Mouse (Mus musculus): Measurements from ENCODE around the gene Gm49395. TPM values are rescaled to one million over a fixed set of nuclear protein-coding genes. Genes with fewer than 3 reads are reported as not detected.

Gm49395 gene
- total RNA-seq, 2 experiments from 2014 or later, result 5.4 to 7.9 TPM

- no peak for DNase-seq
Measured at GRCm38 (mm10) chr13:115098227-115098626, 3.5 kb downstream of the Gm49395 start.

DNA sequence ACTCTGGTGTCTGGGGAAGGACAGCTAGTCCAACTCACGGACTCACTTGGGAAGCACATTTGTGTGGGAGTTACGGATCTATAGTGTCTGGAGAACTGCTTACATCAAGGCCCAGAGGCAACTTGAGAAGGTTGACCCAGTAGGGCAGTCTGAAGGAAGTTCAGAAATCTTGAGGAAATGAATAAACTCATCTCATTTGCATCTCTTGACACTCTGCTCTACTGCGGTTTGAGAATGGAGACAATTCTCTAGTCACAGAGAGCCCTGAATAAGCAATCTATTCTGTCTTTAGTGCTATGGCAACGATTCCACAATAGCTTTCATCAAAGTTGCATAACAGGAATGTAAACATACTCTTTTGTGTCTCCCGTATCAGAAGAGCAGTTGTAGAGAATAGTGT is 4.8 kb downstream of the Gm49395 start:
- DNase-seq, result no peak

GRCm38 (mm10) chr13:115096216-115096615 is 5.5 kb downstream of the Gm49395 start:
- no peak for DNase-seq

GRCm38 (mm10) chr13:115095392-115095791 is 6.3 kb downstream of the Gm49395 start:
- DNase-seq, result no peak

DNA sequence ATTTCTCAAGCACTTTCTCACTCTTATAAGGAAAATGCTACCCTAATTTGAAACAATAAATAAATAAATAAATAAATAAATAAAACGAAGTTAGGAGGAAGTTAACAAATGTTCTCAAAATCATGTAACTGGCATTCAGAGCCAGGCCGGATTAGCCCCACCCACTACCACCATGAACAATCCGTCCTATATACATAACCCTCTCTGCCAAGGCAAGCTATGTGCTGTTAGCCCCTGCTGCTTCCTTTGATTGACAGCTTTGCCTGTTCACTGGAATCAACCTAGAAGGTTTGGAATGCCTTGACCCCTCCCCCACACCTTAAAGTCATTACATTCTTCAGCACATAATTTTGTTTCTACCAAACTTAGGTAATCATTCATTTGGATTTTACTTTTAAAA is 10.2 kb downstream of the Gm49395 start:
- DNase-seq, result no peak

DNA sequence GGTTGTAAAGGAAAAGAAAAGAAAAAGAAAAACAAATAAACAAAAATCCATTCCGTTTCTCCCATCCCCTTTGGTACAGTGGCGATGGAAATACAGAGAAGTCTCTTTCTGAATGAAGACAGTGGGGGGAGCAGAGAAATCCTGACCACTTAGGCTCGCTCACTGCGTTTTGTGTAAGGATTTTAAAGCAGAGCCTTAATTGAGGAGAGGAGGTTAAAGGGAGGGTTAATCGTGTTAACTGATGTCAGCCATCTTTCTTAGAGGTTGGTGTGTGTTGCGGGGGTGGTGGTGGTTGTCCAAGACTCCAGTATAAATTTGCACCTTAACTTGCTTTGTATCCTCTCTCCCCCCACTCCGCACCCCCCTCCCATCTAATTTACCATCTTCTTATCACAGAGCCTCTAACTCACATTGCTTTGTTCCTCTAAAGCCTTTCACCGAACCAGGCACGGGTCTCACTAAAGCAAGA is 10.7 kb downstream of the Gm49395 start:
- DNase-seq, result no peak

DNA sequence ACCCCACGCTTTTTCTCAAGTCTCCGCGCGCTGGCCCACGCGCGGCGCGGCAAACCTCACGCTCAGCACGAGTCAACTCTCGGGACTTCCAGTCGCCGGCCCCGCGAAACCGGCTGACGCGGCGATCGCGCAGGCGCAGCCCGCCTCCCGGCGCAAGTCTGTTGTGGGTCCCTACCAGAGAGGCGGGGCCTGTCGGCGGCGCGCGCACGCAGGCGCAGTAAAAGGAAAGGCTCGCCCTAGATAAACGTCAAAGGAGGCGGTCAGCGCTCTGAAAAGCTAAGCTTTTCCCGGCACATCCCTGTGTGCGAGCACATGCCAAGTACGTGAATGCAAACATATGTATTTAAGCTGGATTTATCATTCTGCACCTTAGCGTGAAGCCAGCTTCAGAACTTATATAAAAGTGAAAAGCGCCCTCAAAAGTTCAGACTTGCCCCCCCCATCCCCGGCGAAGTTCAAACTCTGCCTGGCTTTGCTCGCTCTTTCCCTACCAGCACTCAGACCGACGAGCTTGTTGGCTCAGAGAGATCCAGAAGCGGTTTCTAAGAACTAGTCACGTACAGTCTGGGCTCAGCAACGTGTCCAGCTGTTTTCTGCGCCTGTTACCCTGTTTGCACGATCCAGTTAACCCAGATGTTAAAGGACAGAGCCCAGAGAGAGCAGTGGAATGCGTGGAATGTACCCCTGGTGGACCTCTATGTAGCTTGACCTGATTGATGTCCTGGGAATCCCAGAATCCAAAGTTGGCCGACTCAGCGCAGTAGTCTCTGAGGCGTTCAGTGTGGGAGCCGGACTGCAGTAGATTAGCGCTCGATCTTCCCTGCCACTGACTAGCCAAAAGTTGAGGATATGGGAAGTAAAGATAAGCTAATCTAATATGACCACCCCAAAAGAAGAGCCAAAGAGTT is 11.4 kb downstream of the Gm49395 start, which contains the start of gene Pelo:
Pelo (minus strand) TSS at position 118 of the 908 bp plus-strand sequence.
- peak; percentile 96 for DNase-seq

- peak; percentile 39 for DNase-seq
Measured at GRCm38 (mm10) chr13:115089395-115090025, 12.2 kb downstream of the Gm49395 start.

DNA sequence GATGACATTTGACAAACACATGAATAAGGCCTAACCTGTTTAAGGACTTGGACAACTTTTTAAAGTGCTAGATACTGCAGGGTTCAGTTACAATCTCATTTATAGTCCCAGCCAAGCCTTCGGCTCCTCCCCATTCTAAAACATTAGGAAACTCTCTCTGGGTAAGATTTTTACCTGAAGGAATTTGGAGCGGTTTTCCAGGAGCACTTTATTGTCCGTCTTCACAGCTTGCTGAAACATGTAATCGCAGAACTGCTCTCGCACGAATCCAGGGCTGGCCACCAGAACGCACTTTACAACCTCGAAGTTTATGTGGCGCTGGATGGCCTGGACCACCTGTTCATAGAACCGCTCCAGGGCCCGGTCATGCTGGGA is 12.7 kb downstream of the Gm49395 start:
- no peak for DNase-seq

DNA sequence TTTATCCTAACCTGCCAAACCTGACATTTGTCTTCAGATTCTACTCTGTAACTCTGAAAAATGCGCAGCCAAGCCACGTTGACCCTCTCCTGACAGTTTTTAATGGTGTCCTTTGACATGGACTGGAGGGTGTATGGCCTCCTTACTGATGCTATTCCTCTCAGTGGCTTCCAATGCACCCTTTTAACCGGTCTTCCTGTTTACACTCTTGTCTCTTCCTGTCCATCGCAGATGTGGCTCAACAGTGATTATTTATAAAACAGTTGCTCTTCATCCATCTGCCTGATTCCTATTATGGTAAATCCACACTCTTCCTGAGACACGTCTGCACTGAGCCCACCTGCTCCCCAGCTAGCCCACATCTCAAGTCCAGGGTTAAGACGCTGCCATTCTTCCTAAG is 15.7 kb downstream of the Gm49395 start:
- no peak for DNase-seq

- no peak for DNase-seq
Measured at GRCm38 (mm10) chr13:115082339-115082738, 19.4 kb downstream of the Gm49395 start.

- DNase-seq, result no peak
Measured at GRCm38 (mm10) chr13:115079996-115080585, 21.6 kb downstream of the Gm49395 start.

DNA sequence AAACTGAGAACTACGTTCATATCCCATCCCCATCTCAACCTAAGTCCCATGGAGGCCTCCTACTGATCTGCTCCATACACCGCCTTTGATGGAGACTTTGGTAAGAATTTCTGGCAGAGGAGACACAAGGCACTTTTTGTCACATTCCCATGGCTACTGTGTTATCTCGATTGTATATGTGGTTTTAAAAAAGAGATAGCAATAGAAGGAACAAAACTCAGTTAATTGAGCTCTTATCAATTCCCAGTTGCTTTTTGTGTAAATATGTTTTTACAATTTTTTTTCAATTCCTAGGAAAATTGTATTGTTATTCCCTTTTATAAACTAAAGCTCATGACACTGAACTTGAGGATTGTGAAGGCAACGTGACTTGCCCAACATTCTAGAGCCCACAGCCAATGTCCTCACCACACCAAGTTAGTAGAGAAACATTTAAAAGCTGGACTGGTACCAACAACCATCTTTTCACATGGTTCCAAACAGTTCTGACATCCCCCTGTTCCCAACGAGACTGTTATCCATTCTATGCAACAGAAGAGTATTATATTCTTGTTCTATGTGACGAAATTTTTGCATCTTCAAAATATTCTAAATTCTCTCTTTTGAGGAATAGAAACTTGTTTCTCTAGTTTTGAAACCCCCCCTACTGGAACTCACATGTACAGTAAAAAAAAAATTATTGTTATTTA is 22.6 kb downstream of the Gm49395 start:
- no peak for DNase-seq

GRCm38 (mm10) chr13:115077346-115078134 is 24.2 kb downstream of the Gm49395 start:
- no peak for DNase-seq

DNA sequence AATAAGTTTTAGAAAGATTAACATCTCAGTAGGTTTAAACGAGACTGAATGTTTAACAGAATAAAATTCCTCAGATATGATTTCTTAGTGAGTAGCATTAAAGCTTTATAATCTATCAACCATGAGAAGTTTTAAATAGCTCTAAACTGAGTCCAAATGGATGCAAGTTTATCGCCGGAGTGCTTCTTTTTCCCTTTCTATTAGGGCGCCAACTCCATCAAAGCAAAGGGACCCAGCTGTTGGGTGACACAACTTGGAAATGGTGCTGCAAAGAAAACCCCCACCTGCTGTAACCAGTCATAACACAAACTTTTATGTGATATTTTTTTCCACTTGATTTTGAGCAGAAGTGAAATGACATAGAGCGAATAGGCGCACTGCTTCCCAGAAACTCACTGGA is 29.3 kb downstream of the Gm49395 start:
- no peak for DNase-seq

DNA sequence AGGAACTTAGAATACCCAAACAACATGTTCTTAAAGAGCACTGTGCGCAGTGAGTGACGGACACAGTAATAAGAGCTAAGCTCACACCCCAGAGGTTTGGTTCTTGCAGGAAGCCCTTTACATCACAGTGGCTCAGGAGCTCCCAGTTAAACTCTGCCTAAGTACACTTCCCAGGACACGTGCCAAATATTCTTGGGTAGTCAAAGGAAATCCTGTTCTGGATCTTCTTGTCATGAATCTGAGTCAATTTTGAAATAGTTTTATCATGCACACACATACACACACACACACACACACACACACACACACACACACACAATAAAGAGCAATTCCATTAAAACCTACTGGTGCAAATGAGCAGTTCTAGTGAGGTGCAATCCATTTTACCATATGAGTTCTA is 30.3 kb downstream of the Gm49395 start:
- DNase-seq, result no peak

DNA sequence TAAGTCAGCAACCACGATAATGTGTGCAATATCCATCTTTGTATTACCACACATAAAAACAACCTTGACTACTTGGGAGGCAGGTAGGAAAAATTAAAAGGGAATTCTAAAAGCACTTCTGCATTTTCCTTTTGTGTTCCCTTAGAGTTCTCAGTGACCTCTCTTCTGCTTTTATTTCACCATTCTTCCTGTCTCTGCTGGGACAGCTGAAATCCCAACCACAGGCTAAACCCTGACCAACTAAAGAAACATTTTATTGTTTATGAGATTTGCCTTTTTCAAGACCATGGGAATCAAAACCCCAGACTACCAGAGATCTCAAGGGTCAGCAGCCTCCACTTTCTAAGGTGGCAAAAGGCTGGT is 33.8 kb downstream of the Gm49395 start:
- DNase-seq, result no peak

GRCm38 (mm10) chr13:115067324-115067967 is 34.3 kb downstream of the Gm49395 start:
- no peak for DNase-seq

DNA sequence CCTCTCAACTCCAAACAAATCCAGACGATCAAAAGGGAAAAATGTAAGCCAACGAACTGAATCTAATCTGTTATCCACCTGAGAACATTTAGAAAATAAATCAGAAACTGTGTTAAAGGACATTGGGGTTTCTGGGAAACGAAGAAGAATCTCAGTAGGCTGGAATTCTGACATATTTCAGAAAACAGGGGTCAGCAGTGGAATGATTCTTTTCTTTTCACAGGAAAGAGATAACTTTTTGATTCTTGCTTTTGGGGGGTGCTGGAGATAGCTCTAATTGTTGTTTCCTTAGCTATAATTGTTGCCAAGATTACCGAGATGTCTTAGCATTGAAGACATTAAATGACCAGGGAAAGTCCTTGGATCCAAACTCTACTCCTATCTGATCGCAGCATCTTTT is 44.2 kb downstream of the Gm49395 start:
- no peak for DNase-seq

GRCm38 (mm10) chr13:115054783-115055182 is 46.9 kb downstream of the Gm49395 start:
- no peak for DNase-seq

- DNase-seq, result no peak
Measured at GRCm38 (mm10) chr13:115052568-115052967, 49.2 kb downstream of the Gm49395 start.

Data from gastrocnemius, postnatal 10 days (tissue).